Mouse (Mus musculus) limb, embryonic 14.5 days (tissue): ENCODE results near the gene Tmem63b. TPM values are rescaled to one million over a fixed set of nuclear protein-coding genes. Genes with fewer than 3 reads are reported as not detected.

Experiments used
- ATAC-seq: fragments of 200-750 bp; cut with Nextera tagmentation; 2 replicates; pipeline ENCODE4 v1.8.0; 2017; ENCODE audit warnings: low read depth, moderate number of reproducible peaks, moderate TSS enrichment; ENCODE audit not compliant: low FRiP score
- DNase-seq: peaks from one replicate; pipeline ENCODE4 v3.0.0-alpha.2; 2015; ENCODE audit warnings: low spot score
- H3K27ac ChIP-seq: fragments of 300-500 bp; sonication (generic); replicated peaks from 2 replicates; pipeline ENCODE4 v1.5.1; 2014; ENCODE audit warnings: low read depth, mild to moderate bottlenecking, low read length, moderate library complexity, mixed read lengths
- H3K27me3 ChIP-seq: fragments of 300-500 bp; sonication (generic); 2 replicates; pipeline ENCODE4 v1.6.1; 2014; ENCODE audit warnings: low read length, mixed read lengths; ENCODE audit not compliant: control insufficient read depth, insufficient read depth
- H3K36me3 ChIP-seq: fragments of 300-500 bp; sonication (generic); 2 replicates; pipeline ENCODE4 v1.6.1; 2014; ENCODE audit warnings: mild to moderate bottlenecking, low read length, moderate library complexity, mixed read lengths; ENCODE audit not compliant: control insufficient read depth, insufficient read depth
- H3K4me1 ChIP-seq: fragments of 300-500 bp; sonication (generic); 2 replicates; pipeline ENCODE4 v1.6.1; 2014; ENCODE audit warnings: antibody characterized with exemption, low read length, mixed read lengths; ENCODE audit not compliant: control insufficient read depth, insufficient read depth
- H3K4me2 ChIP-seq: fragments of 300-500 bp; sonication (generic); replicated peaks from 2 replicates; pipeline ENCODE4 v1.6.1; 2014; ENCODE audit warnings: low read depth, mild to moderate bottlenecking, low read length, moderate library complexity; ENCODE audit not compliant: severe bottlenecking
- H3K4me3 ChIP-seq: fragments of 300-500 bp; sonication (generic); replicated peaks from 2 replicates; pipeline ENCODE4 v1.5.1; 2014; ENCODE audit warnings: low read length
- H3K9ac ChIP-seq: fragments of 300-500 bp; sonication (generic); 2 replicates; pipeline ENCODE4 v1.6.1; 2014; ENCODE audit warnings: mild to moderate bottlenecking, low read depth, low read length, moderate library complexity; ENCODE audit not compliant: severe bottlenecking
- H3K9me3 ChIP-seq: fragments of 300-500 bp; sonication (generic); 2 replicates; pipeline ENCODE4 v1.6.1; 2016; ENCODE audit warnings: low read length; ENCODE audit not compliant: control insufficient read depth
- POLR2A ChIP-seq: fragments of 200-500 bp; IDR thresholded peaks from 2 replicates; pipeline ENCODE4 v1.8.0; 2012; ENCODE audit warnings: inconsistent platforms, mild to moderate bottlenecking, moderate library complexity, borderline replicate concordance; ENCODE audit not compliant: insufficient read depth, insufficient read length; ENCODE audit errors: extremely low read depth
- WGBS: fragments of 180-500 bp; shearing (Covaris S2); extraction: QIAGEN DNeasy Blood & Tissue Kit; methylation state at CpG from one replicate; pipeline ENCODE4 v1.1.7; 2014; 5-methylcytosine and 5-hydroxymethylcytosine counted together
- polyA plus RNA-seq, 2 experiments: library from polyadenylated mRNA; depleted of rRNA in 1 of 2; stranded (reverse) in 1 of 2; unstranded in 1 of 2; fragments of >200 nt; fragmentation: Nextera tagmentation in 1 of 2; extraction: Ambion mirVana in 1 of 2; gene quantifications; 2 replicates each; pipeline versions ENCODE4 v1.2.1 to v1.2.3; 2012 to 2014

The Tmem63b gene
- polyA plus RNA-seq, 2 experiments = 24.5 to 90.7 TPM

GRCm38 (mm10) chr17:45733038-45733734 lies 46.5 kb upstream of the Tmem63b start:
- no peak for ATAC-seq
- Histone ChIP-seq H3K4me2 (peak overlapping the region; percentile 83), H3K27me3 (0 out of 2 replicates have a peak, but pooled peaks cover 4% of the 10 kb centered on the region), H3K4me3 (peak overlapping the region; percentile 35), H3K4me1 (peaks cover 30% of the 10 kb centered on the region), H3K9ac (peak overlapping the region; percentile 58), H3K9me3 (no peaks in the 10 kb centered on the region), H3K36me3 (no peaks in the 10 kb centered on the region), H3K27ac (no peak overlapping the region)
- TF ChIP-seq POLR2A = no peak
- 68% methylated on average over 18 of the region's 19 CpGs for WGBS
- no peak for DNase-seq

- Histone ChIP-seq H3K9ac (no peak overlapping the region), H3K4me1 (peaks cover 25% of the 10 kb centered on the region), H3K27ac (no peak overlapping the region), H3K27me3 (0 out of 2 replicates have a peak, but pooled peaks cover 4% of the 10 kb centered on the region), H3K4me2 (no peak overlapping the region), H3K9me3 (no peaks in the 10 kb centered on the region), H3K36me3 (no peaks in the 10 kb centered on the region), H3K4me3 (no peak overlapping the region)
- peak; percentile 87 for DNase-seq
- ATAC-seq = peak; percentile 53; the same call in 1 of the 2 replicates
- 21% methylated on average over 9 of the region's 9 CpGs for WGBS
- no peak for TF ChIP-seq POLR2A
Observed at GRCm38 (mm10) chr17:45731172-45731864, 44.6 kb upstream of the Tmem63b start.

GRCm38 (mm10) chr17:45730696-45731095 lies 44.0 kb upstream of the Tmem63b start:
- H3K4me2 ChIP-seq = no peak overlapping the region
- WGBS = 64% methylated on average over 4 of the region's 4 CpGs
- H3K4me1 ChIP-seq = peaks cover 20% of the 10 kb centered on the region
- H3K27ac ChIP-seq = no peak overlapping the region
- ATAC-seq (no peak), DNase-seq (no peak)
- no peak overlapping the region for H3K4me3 ChIP-seq
- 0 out of 2 replicates have a peak, but pooled peaks cover 4% of the 10 kb centered on the region for H3K27me3 ChIP-seq
- H3K9me3 ChIP-seq = no peaks in the 10 kb centered on the region
- no peak for TF ChIP-seq POLR2A
- no peak overlapping the region for H3K9ac ChIP-seq
- H3K36me3 ChIP-seq = no peaks in the 10 kb centered on the region

- ATAC-seq = no peak
Observed at GRCm38 (mm10) chr17:45729387-45729786, 42.7 kb upstream of the Tmem63b start.

GRCm38 (mm10) chr17:45727983-45728723 lies 41.4 kb upstream of the Tmem63b start:
- Histone ChIP-seq H3K4me3 (no peak overlapping the region), H3K9me3 (no peaks in the 10 kb centered on the region), H3K4me1 (no peaks in the 10 kb centered on the region), H3K9ac (no peak overlapping the region), H3K27ac (no peak overlapping the region), H3K36me3 (no peaks in the 10 kb centered on the region), H3K27me3 (0 out of 2 replicates have a peak, but pooled peaks cover under 1% of the 10 kb centered on the region), H3K4me2 (no peak overlapping the region)
- no peak for TF ChIP-seq POLR2A
- 51% methylated on average over 8 of the region's 8 CpGs for WGBS
- DNase-seq = no peak
- no peak for ATAC-seq

More at GRCm38 (mm10) chr17:45729387-45729786, 42.7 kb upstream of the Tmem63b start:
- H3K4me3 ChIP-seq = no peak overlapping the region
- no peak overlapping the region for H3K9ac ChIP-seq
- H3K36me3 ChIP-seq = no peaks in the 10 kb centered on the region
- H3K9me3 ChIP-seq = no peaks in the 10 kb centered on the region
- no peak for TF ChIP-seq POLR2A
- 45% methylated on average over 10 of the region's 10 CpGs for WGBS
- peaks cover 11% of the 10 kb centered on the region for H3K4me1 ChIP-seq
- H3K27me3 ChIP-seq = 0 out of 2 replicates have a peak, but pooled peaks cover 4% of the 10 kb centered on the region
- no peak for DNase-seq
- H3K4me2 ChIP-seq = no peak overlapping the region
- H3K27ac ChIP-seq = no peak overlapping the region
